Mouse (Mus musculus): Measurements from ENCODE around the gene Fam76a. TPM values are rescaled to one million over a fixed set of nuclear protein-coding genes. Genes with fewer than 3 reads are reported as not detected.

Fam76a gene
- polyA plus RNA-seq, 1 experiment: 10.7 TPM

DNA sequence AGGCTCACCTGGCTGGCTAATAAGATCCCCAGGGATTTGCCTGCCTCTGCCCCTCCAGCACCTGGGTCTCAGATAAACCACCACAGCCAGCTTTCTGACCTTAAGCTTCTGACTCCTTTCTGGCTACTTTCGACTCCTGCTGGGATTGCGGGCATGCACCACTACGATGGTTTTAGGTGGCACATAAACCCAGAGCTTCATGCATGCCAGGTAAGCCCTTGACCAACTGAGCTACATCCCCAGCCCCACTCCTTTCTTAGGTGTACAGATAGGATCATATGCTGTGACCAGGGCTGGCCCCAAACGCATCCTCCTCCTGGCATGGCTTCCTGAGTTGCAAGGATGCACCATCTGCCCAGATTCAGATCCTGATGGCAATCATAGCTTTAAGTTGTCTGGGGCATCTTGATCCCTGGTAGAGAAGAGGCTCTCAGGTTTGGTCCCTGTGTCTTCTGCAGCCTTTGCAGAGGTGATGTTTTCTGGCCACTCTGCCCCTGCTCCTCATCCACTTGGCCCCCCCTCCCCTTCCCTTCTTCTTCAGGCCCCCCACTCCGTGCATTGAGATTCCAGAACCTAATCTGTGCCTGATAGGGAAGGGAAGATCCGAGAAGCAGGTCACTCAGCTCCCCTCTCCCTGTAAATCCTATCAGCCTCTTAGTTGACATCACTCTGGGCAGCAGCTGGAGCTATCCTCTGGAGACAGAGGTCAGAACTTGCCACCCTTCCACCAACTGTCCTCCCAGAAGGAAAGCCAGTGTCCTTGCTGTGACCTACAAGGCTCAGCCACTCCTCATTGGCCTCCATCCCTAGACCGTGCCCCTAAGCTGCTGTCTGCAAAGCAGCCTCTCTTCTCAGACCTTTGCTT is 32.4 kb upstream of the Fam76a start:
- Histone ChIP-seq H3K27ac (ENCODE audit: insufficient read depth, low read depth, low read length) (no peak overlapping the region), H3K4me1 (ENCODE audit: control insufficient read depth, insufficient read depth, insufficient read length, low read length) (peaks cover 7% of the 10 kb centered on the region; the same call in 1 of the 2 replicates), H3K27me3 (ENCODE audit: control insufficient read depth, insufficient read depth, low read length) (no peaks in the 10 kb centered on the region), H3K4me3 (ENCODE audit: low read depth, low read length) (no peak overlapping the region), H3K36me3 (ENCODE audit: control insufficient read depth, insufficient read depth, low read length) (no peaks in the 10 kb centered on the region)
- 77% methylated on average over 7 of the region's 7 CpGs for WGBS
- TF ChIP-seq POLR2A (IDR thresholded peaks at IDR 0.05; ENCODE audit: low read depth, low read length): no peak
- TF ChIP-seq CTCF (IDR thresholded peaks at IDR 0.05; ENCODE audit: extremely low read depth, insufficient read length, insufficient replicate concordance, low read depth, low read length): no peak

DNA sequence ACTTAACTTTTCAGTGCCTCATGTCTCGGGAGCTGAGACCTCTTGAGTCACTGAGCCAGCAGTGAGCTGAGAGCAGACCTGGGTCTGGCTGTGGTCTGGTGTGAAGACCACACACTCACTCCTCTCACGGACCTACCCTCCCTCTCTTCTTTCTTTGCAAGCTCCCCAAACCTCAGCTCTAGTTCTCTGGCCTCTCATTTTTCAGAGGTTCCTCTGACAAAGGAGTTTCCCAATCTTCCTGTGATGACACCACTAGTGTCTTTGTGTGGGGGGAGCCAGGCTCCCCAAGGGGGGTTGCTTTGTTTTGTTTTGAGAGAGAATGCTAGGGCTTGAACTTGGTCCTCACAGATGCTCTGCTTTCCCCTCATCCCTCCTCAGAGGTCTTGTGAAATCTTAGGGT is 28.6 kb upstream of the Fam76a start:
- no peaks in the 10 kb centered on the region for H3K36me3 ChIP-seq (ENCODE audit: control insufficient read depth, insufficient read depth, low read length)
- no peak overlapping the region for H3K4me3 ChIP-seq (ENCODE audit: low read depth, low read length)
- 0 out of 2 replicates have a peak overlapping the region, but pooled peaks have one; percentile 36 for H3K27ac ChIP-seq (ENCODE audit: insufficient read depth, low read depth, low read length)
- peaks cover 16% of the 10 kb centered on the region for H3K4me1 ChIP-seq (ENCODE audit: control insufficient read depth, insufficient read depth, insufficient read length, low read length)
- TF ChIP-seq CTCF (IDR thresholded peaks at IDR 0.05; ENCODE audit: extremely low read depth, insufficient read length, insufficient replicate concordance, low read depth, low read length): no peak
- no peak for TF ChIP-seq POLR2A (IDR thresholded peaks at IDR 0.05; ENCODE audit: low read depth, low read length)
- no peaks in the 10 kb centered on the region for H3K27me3 ChIP-seq (ENCODE audit: control insufficient read depth, insufficient read depth, low read length)
- 57% methylated on average over 2 of the region's 2 CpGs for WGBS

DNA sequence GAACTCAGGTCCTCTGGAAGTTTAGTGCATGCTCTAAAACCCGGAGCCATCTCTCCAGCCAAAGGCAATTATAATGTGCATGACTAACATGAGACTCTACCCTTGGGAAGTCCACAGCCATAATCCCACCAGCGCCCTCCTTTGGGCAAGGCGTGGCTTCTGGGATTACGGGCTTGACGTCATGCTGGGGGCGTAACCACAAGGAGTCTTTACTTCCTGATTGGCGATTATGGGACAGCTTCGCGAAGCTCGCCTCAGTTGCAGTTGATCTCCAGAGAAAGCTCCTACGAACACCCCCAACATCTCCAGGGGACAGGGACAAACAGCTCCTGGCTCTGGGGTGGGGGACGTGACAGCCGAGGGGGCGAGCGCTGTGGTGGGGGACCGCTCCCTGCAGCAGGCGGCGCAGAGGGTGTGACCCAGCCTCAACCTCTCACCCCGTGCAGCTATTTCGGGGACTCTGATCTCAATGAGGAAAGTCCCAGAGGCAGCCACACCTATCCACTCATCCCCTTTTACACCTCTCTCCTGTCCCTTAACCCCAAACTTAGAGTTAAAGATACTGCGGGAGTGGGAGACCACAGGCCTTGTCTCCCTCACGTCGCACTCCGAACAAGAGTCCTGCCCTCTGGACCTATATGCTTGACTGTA is 27.6 kb upstream of the Fam76a start:
- 32% methylated on average over 24 of the region's 24 CpGs for WGBS
- H3K36me3 ChIP-seq (ENCODE audit: control insufficient read depth, insufficient read depth, low read length): no peaks in the 10 kb centered on the region
- no peaks in the 10 kb centered on the region for H3K27me3 ChIP-seq (ENCODE audit: control insufficient read depth, insufficient read depth, low read length)
- peak overlapping the region; percentile 36; the same call in 1 of the 2 replicates for H3K27ac ChIP-seq (ENCODE audit: insufficient read depth, low read depth, low read length)
- TF ChIP-seq CTCF (IDR thresholded peaks at IDR 0.05; ENCODE audit: extremely low read depth, insufficient read length, insufficient replicate concordance, low read depth, low read length): no peak
- TF ChIP-seq POLR2A (IDR thresholded peaks at IDR 0.05; ENCODE audit: low read depth, low read length): no peak
- H3K4me3 ChIP-seq (ENCODE audit: low read depth, low read length): peak overlapping the region; percentile 50
- H3K4me1 ChIP-seq (ENCODE audit: control insufficient read depth, insufficient read depth, insufficient read length, low read length): peaks cover 23% of the 10 kb centered on the region

DNA sequence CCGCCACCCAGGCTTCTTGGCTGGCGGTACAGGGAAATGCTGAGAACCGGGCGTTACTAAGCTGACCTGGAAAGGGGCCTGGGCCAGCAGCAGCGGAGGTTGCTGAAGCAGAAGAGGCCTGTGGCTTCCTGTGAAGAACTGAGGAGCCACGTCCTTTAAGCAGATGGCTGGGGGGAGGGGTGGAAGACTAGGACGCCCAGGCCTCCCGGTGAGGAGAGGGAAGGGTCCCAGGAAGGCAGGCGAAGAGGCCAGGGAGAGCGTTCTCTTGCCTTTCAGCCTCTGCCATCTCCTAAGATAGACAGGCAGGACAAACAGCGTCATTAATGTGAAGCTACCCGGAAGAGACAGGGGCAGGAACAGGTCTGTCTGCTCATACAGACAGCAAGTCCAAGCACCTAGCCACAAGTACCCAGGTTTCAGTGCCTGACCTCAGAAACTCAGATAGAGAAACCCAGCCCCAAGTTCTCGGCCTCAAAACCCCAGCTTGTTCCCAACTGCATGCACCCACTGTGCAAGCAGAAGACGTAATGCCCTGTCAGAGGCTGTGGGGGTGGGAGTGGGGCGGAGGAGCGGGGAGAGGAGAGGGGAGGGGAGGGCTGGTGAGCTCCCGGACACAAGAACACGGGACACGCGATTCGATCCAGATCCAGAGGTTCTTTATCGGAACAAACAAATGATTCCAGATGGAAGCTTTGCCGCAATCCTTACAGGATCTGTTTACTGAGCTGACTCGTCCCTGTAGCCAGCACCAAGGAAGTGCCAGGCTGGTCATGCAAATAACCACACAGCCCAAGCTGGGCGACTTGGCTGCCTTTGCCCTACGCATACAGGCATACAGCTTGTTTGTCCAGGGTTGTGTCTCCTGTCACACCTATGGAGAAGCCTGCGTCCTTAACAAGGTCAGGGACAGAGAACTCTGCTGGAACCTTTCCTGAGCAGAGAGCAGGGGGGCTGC is 24.0 kb upstream of the Fam76a start:
- WGBS: 46% methylated on average over 27 of the region's 27 CpGs
- Histone ChIP-seq H3K27ac (ENCODE audit: insufficient read depth, low read depth, low read length) (peak overlapping the region; percentile 74), H3K27me3 (ENCODE audit: control insufficient read depth, insufficient read depth, low read length) (no peaks in the 10 kb centered on the region), H3K36me3 (ENCODE audit: control insufficient read depth, insufficient read depth, low read length) (no peaks in the 10 kb centered on the region), H3K4me1 (ENCODE audit: control insufficient read depth, insufficient read depth, insufficient read length, low read length) (peaks cover 23% of the 10 kb centered on the region), H3K4me3 (ENCODE audit: low read depth, low read length) (peak overlapping the region; percentile 31)
- TF ChIP-seq POLR2A (IDR thresholded peaks at IDR 0.05; ENCODE audit: low read depth, low read length) (no peak), CTCF (IDR thresholded peaks at IDR 0.05; ENCODE audit: extremely low read depth, insufficient read length, insufficient replicate concordance, low read depth, low read length) (no peak)

DNA sequence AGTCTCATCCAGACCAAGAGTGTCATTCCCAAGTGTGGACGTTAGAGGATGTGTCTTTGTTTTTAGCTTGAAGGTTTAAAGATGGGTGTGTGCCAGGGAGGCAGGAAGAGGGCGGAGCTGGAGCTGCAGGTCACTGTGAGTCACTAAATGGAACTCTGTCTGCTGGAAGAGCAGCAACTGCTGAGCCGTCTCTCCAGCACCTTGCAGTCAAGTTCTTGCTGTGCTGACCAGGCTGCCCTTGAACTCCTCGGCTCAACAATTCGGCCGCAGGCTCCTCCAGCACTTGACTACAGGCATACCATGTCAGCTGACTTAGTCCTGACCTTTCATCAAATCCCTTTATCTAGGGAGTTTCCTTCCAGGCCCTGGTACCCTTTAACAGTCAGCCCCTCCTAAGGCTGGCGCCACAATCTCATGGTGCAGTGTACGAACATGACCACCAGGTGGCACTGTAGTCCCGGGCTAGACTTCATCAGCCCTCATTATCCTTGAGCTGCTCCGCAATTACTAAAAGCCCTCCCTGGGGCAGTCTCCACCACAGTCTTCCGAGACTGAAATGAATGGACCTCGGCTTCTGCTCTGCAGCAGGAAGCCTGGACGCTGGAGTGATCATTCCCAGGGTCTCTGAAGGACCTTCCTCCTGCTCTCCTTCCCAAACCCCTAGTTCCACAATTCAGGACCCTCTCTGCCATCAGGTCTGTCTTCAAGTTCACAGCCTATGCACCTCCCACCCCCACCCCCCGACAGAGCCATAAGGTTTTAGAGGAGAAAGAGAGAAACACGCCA is 23.1 kb upstream of the Fam76a start:
- no peaks in the 10 kb centered on the region for H3K36me3 ChIP-seq (ENCODE audit: control insufficient read depth, insufficient read depth, low read length)
- H3K4me1 ChIP-seq (ENCODE audit: control insufficient read depth, insufficient read depth, insufficient read length, low read length): peaks cover 27% of the 10 kb centered on the region
- peak; percentile 95; the same call in 1 of the 2 replicates for TF ChIP-seq CTCF (IDR thresholded peaks at IDR 0.05; ENCODE audit: extremely low read depth, insufficient read length, insufficient replicate concordance, low read depth, low read length)
- TF ChIP-seq POLR2A (IDR thresholded peaks at IDR 0.05; ENCODE audit: low read depth, low read length): no peak
- H3K27ac ChIP-seq (ENCODE audit: insufficient read depth, low read depth, low read length): peak overlapping the region; percentile 64
- H3K27me3 ChIP-seq (ENCODE audit: control insufficient read depth, insufficient read depth, low read length): no peaks in the 10 kb centered on the region
- peak overlapping the region; percentile 31 for H3K4me3 ChIP-seq (ENCODE audit: low read depth, low read length)
- 3% methylated on average over 15 of the region's 15 CpGs for WGBS

DNA sequence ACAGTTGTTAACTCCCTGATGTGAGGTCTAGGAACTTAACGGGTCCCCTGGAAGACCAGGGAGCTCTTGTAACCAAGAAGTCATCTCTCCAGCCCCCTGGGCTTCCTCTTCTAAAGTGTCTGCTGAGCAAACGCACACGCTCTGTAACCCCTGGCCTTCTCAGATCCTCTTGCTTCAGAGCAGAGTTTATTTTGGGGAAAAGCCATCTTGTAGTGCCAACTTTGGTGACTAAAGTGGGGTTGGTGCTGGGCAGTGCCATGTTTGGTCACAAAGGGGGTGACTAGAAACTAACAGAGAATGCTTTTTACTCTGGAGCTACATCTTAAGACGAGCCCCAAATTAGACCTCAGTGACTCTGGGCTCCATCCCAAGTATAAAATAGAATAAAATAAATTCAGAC is 22.4 kb upstream of the Fam76a start:
- Histone ChIP-seq H3K27me3 (ENCODE audit: control insufficient read depth, insufficient read depth, low read length) (no peaks in the 10 kb centered on the region), H3K27ac (ENCODE audit: insufficient read depth, low read depth, low read length) (no peak overlapping the region), H3K4me1 (ENCODE audit: control insufficient read depth, insufficient read depth, insufficient read length, low read length) (peaks cover 21% of the 10 kb centered on the region), H3K36me3 (ENCODE audit: control insufficient read depth, insufficient read depth, low read length) (no peaks in the 10 kb centered on the region), H3K4me3 (ENCODE audit: low read depth, low read length) (no peak overlapping the region)
- 81% methylated on average over 4 of the region's 4 CpGs for WGBS
- TF ChIP-seq POLR2A (IDR thresholded peaks at IDR 0.05; ENCODE audit: low read depth, low read length) (no peak), CTCF (IDR thresholded peaks at IDR 0.05; ENCODE audit: extremely low read depth, insufficient read length, insufficient replicate concordance, low read depth, low read length) (no peak)
